Mouse (Mus musculus) neural tube, embryonic 14.5 days (tissue): Measurements from ENCODE around the gene Ppp2r5e. TPM values are rescaled to one million over a fixed set of nuclear protein-coding genes. Genes with fewer than 3 reads are reported as not detected.
"Not testable (repeated sequence)": the region's sequence is repeated elsewhere in the genome, so short reads cannot be mapped to it uniquely, and the experiment has no call there.

Experiments
- ATAC-seq: fragments of 200-750 bp; cut with Nextera tagmentation; 2 replicates; pipeline ENCODE4 v1.8.0; 2017; ENCODE audit warnings: low read depth, mild to moderate bottlenecking, moderate TSS enrichment, moderate library complexity
- H3K27ac ChIP-seq: fragments of 300-500 bp; sonication (generic); 2 replicates; pipeline ENCODE4 v1.5.1; 2014; ENCODE audit warnings: low read depth, mild to moderate bottlenecking, control low read depth, low read length, moderate library complexity, mixed read lengths
- H3K27me3 ChIP-seq: fragments of 300-500 bp; sonication (generic); 2 replicates; pipeline ENCODE4 v1.6.1; 2014; ENCODE audit warnings: low read length; ENCODE audit not compliant: control insufficient read depth, insufficient read depth
- H3K36me3 ChIP-seq: fragments of 300-500 bp; sonication (generic); 2 replicates; pipeline ENCODE4 v1.6.1; 2014; ENCODE audit warnings: low read length, mixed read lengths; ENCODE audit not compliant: control insufficient read depth, insufficient read depth
- H3K4me1 ChIP-seq: fragments of 300-500 bp; sonication (generic); 2 replicates; pipeline ENCODE4 v1.6.1; 2014; ENCODE audit warnings: low read length; ENCODE audit not compliant: control insufficient read depth, insufficient read depth
- H3K4me2 ChIP-seq: fragments of 300-500 bp; sonication (generic); 2 replicates; pipeline ENCODE4 v1.6.1; 2014; ENCODE audit warnings: mild to moderate bottlenecking, low read depth, low read length, control low read depth
- H3K4me3 ChIP-seq: fragments of 300-500 bp; sonication (generic); 2 replicates; pipeline ENCODE4 v1.5.1; 2014; ENCODE audit warnings: low read depth, low read length, control low read depth, mixed read lengths
- H3K9ac ChIP-seq: fragments of 300-500 bp; sonication (generic); replicated peaks from 2 replicates; pipeline ENCODE4 v1.6.1; 2014; ENCODE audit warnings: low read depth, mild to moderate bottlenecking, control low read depth, low read length, mixed read lengths
- H3K9me3 ChIP-seq: fragments of 300-500 bp; sonication (generic); 2 replicates; pipeline ENCODE4 v1.6.1; 2016; ENCODE audit warnings: low read length; ENCODE audit not compliant: control insufficient read depth
- WGBS: fragments of 180-500 bp; shearing (Covaris S2); extraction: QIAGEN DNeasy Blood & Tissue Kit; methylation state at CpG from one replicate; pipeline ENCODE4 v1.1.7; 2014; 5-methylcytosine and 5-hydroxymethylcytosine counted together
- polyA plus RNA-seq: library from polyadenylated mRNA; unstranded; fragments of >200 nt; fragmentation: Nextera tagmentation; extraction: Ambion mirVana; gene quantifications from 2 replicates; pipeline ENCODE4 v1.2.1, GENCODE M21; 2014

The Ppp2r5e gene
- polyA plus RNA-seq, 1 experiment from 2014 or later, result 24.2 TPM

GRCm38 (mm10) chr12:75453441-75453840 lies 142.6 kb downstream of the Ppp2r5e start:
- 93% methylated on average over 6 of the region's 6 CpGs for WGBS
- peaks cover 16% of the 10 kb centered on the region for H3K36me3 ChIP-seq

GRCm38 (mm10) chr12:75453027-75453426 lies 143.0 kb downstream of the Ppp2r5e start:
- no peak overlapping the region for H3K4me2 ChIP-seq
- H3K9me3 ChIP-seq, result no peaks in the 10 kb centered on the region
- ATAC-seq, result no peak
- H3K36me3 ChIP-seq, result peaks cover 16% of the 10 kb centered on the region
- H3K27ac ChIP-seq, result no peak overlapping the region
- no peaks in the 10 kb centered on the region for H3K4me1 ChIP-seq
- WGBS, result 85% methylated on average over 4 of the region's 4 CpGs
- no peak overlapping the region for H3K9ac ChIP-seq
- no peaks in the 10 kb centered on the region for H3K27me3 ChIP-seq
- no peak overlapping the region for H3K4me3 ChIP-seq

More at GRCm38 (mm10) chr12:75453441-75453840, 142.6 kb downstream of the Ppp2r5e start:
- Histone ChIP-seq H3K4me3 (no peak overlapping the region), H3K4me2 (no peak overlapping the region), H3K4me1 (no peaks in the 10 kb centered on the region), H3K9ac (no peak overlapping the region), H3K27ac (no peak overlapping the region), H3K27me3 (no peaks in the 10 kb centered on the region), H3K9me3 (no peaks in the 10 kb centered on the region)
- ATAC-seq, result no peak

GRCm38 (mm10) chr12:75450592-75450991 lies 145.5 kb downstream of the Ppp2r5e start:
- H3K4me1 ChIP-seq, result no peaks in the 10 kb centered on the region
- H3K9me3 ChIP-seq, result no peaks in the 10 kb centered on the region
- no peak overlapping the region for H3K9ac ChIP-seq
- no peaks in the 10 kb centered on the region for H3K27me3 ChIP-seq
- no peak for ATAC-seq
- 96% methylated on average over 8 of the region's 8 CpGs for WGBS
- no peak overlapping the region for H3K4me2 ChIP-seq
- H3K27ac ChIP-seq, result no peak overlapping the region
- no peak overlapping the region for H3K4me3 ChIP-seq
- H3K36me3 ChIP-seq, result peaks cover 16% of the 10 kb centered on the region

- H3K4me2 ChIP-seq, result no peak overlapping the region
- no peaks in the 10 kb centered on the region for H3K9me3 ChIP-seq
- WGBS, result 80% methylated on average over 14 of the region's 14 CpGs
- no peak overlapping the region for H3K27ac ChIP-seq
- H3K9ac ChIP-seq, result no peak overlapping the region
- ATAC-seq, result no peak
- no peaks in the 10 kb centered on the region for H3K27me3 ChIP-seq
- H3K4me3 ChIP-seq, result no peak overlapping the region
- no peaks in the 10 kb centered on the region for H3K4me1 ChIP-seq
- peaks cover 16% of the 10 kb centered on the region for H3K36me3 ChIP-seq
Measured at GRCm38 (mm10) chr12:75450011-75450410, 146.0 kb downstream of the Ppp2r5e start.

- no peak for ATAC-seq
- Histone ChIP-seq H3K36me3 (peaks cover 16% of the 10 kb centered on the region), H3K4me3 (no peak overlapping the region), H3K27me3 (no peaks in the 10 kb centered on the region), H3K4me2 (no peak overlapping the region), H3K9me3 (no peaks in the 10 kb centered on the region), H3K27ac (no peak overlapping the region), H3K9ac (no peak overlapping the region), H3K4me1 (no peaks in the 10 kb centered on the region)
- WGBS, result 79% methylated on average over 6 of the region's 6 CpGs
Measured at GRCm38 (mm10) chr12:75449475-75449966, 146.5 kb downstream of the Ppp2r5e start.

GRCm38 (mm10) chr12:75448921-75449320 lies 147.1 kb downstream of the Ppp2r5e start:
- 81% methylated on average over 5 of the region's 5 CpGs for WGBS
- no peaks in the 10 kb centered on the region for H3K27me3 ChIP-seq
- no peak for ATAC-seq

GRCm38 (mm10) chr12:75446245-75446644 lies 149.8 kb downstream of the Ppp2r5e start:
- no peak overlapping the region for H3K4me3 ChIP-seq
- ATAC-seq, result no peak
- no peak overlapping the region for H3K27ac ChIP-seq
- H3K4me1 ChIP-seq, result no peaks in the 10 kb centered on the region
- H3K9me3 ChIP-seq, result no peaks in the 10 kb centered on the region
- 91% methylated on average over 7 of the region's 7 CpGs for WGBS
- no peak overlapping the region for H3K9ac ChIP-seq
- H3K27me3 ChIP-seq, result no peaks in the 10 kb centered on the region
- no peak overlapping the region for H3K4me2 ChIP-seq
- peaks cover under 1% of the 10 kb centered on the region; the same call in 1 of the 2 replicates for H3K36me3 ChIP-seq

More at GRCm38 (mm10) chr12:75448921-75449320, 147.1 kb downstream of the Ppp2r5e start:
- Histone ChIP-seq H3K9me3 (no peaks in the 10 kb centered on the region), H3K27ac (no peak overlapping the region), H3K4me3 (no peak overlapping the region), H3K36me3 (peaks cover 16% of the 10 kb centered on the region), H3K4me2 (no peak overlapping the region), H3K9ac (no peak overlapping the region), H3K4me1 (no peaks in the 10 kb centered on the region)

GRCm38 (mm10) chr12:75432400-75432799 lies 163.6 kb downstream of the Ppp2r5e start:
- H3K36me3 ChIP-seq, H3K27me3 ChIP-seq, H3K9ac ChIP-seq, H3K9me3 ChIP-seq, H3K27ac ChIP-seq, H3K4me3 ChIP-seq, ATAC-seq, H3K4me1 ChIP-seq, H3K4me2 ChIP-seq: not testable (repeated sequence)
- 84% methylated on average over 6 of the region's 6 CpGs for WGBS

- 81% methylated on average over 1 of the region's 1 CpGs for WGBS
- H3K9ac ChIP-seq, result no peak overlapping the region
Measured at GRCm38 (mm10) chr12:75429685-75430396, 166.2 kb downstream of the Ppp2r5e start.

More at GRCm38 (mm10) chr12:75429685-75430396, 166.2 kb downstream of the Ppp2r5e start:
- no peaks in the 10 kb centered on the region; the same call in 1 of the 2 replicates for H3K27me3 ChIP-seq
- ATAC-seq, result no peak
- no peaks in the 10 kb centered on the region for H3K36me3 ChIP-seq
- no peak overlapping the region for H3K4me2 ChIP-seq
- no peaks in the 10 kb centered on the region for H3K4me1 ChIP-seq
- H3K27ac ChIP-seq, result no peak overlapping the region
- no peaks in the 10 kb centered on the region for H3K9me3 ChIP-seq
- no peak overlapping the region for H3K4me3 ChIP-seq
